Mouse (Mus musculus): ENCODE measurements at regions not wholly inside any gene's neighbourhood (a gene's known extent, or its start where the extent isn't known, plus 50 kb on each side); places are given as distances from the start of the nearest gene placed in this dataset.

DNA sequence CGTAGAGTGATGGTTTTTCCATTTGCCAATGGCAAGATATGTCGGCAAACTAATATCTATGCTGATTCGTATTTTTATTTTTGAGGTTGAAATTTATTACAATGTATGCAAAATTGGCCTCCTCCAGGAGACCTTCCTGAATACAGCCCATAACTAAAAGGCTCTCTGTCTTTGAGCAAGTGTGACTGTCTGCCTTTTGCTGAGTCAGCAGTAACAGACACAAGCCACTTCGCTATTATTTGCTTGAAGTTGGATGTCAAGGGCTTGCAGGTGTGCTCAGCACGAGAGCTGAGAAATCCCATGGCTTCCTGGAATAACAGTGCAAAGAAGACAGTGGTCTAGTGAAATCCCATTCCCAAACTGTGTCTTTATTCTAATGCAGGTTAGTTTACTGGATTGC lies 56.9 kb downstream of the Dmrt2 start:
- no peaks in the 10 kb centered on the region for H3K9me3 ChIP-seq (ENCODE audit: control insufficient read depth, low read length)
- H3K4me2 ChIP-seq (replicated peaks; ENCODE audit: low read depth, low read length): no peak overlapping the region
- no peak overlapping the region for H3K9ac ChIP-seq (ENCODE audit: low read depth, low read length)
- H3K4me1 ChIP-seq (replicated peaks; ENCODE audit: control insufficient read depth, insufficient read depth, low read length): no peaks in the 10 kb centered on the region
- 88% methylated on average over 5 of the region's 5 CpGs for WGBS
- H3K36me3 ChIP-seq (ENCODE audit: control insufficient read depth, insufficient read depth, low read length): no peaks in the 10 kb centered on the region
- no peak for DNase-seq (ENCODE audit: low spot score)
- ATAC-seq (ENCODE audit: low FRiP score): no peak
- no peak overlapping the region for H3K27ac ChIP-seq (ENCODE audit: low read depth, low read length)
- H3K4me3 ChIP-seq (ENCODE audit: low read depth, low read length): no peak overlapping the region
- no peaks in the 10 kb centered on the region for H3K27me3 ChIP-seq (ENCODE audit: control insufficient read depth, insufficient read depth, low read length)

DNA sequence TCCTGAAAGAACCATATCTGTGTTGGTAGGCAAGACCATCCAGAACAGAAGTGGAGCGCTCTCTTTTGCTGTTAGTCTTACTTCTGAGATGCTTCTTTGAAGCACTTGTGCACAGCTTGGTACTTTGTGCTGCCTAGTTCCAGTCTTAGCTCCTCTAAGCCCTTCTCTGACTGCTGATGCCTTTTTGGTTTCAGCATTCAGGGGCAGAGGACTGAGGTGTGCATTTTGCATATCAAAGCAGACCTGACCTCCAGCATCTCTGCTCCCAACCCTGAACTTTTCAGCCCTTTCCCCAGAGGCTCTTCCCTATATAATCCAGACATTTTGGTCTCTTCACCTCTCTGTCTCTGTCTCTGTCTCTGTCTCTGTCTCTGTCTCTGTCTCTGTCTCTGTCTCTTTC lies 57.4 kb downstream of the Dmrt2 start:
- H3K4me3 ChIP-seq (ENCODE audit: low read depth, low read length): no peak overlapping the region
- WGBS: 90% methylated on average over 1 of the region's 1 CpGs
- no peak overlapping the region for H3K4me2 ChIP-seq (replicated peaks; ENCODE audit: low read depth, low read length)
- H3K27me3 ChIP-seq (ENCODE audit: control insufficient read depth, insufficient read depth, low read length): no peaks in the 10 kb centered on the region
- no peak for ATAC-seq (ENCODE audit: low FRiP score)
- no peaks in the 10 kb centered on the region for H3K36me3 ChIP-seq (ENCODE audit: control insufficient read depth, insufficient read depth, low read length)
- no peak for DNase-seq (ENCODE audit: low spot score)
- H3K9me3 ChIP-seq (ENCODE audit: control insufficient read depth, low read length): no peaks in the 10 kb centered on the region
- no peak overlapping the region for H3K27ac ChIP-seq (ENCODE audit: low read depth, low read length)
- no peak overlapping the region for H3K9ac ChIP-seq (ENCODE audit: low read depth, low read length)
- no peaks in the 10 kb centered on the region for H3K4me1 ChIP-seq (replicated peaks; ENCODE audit: control insufficient read depth, insufficient read depth, low read length)

DNA sequence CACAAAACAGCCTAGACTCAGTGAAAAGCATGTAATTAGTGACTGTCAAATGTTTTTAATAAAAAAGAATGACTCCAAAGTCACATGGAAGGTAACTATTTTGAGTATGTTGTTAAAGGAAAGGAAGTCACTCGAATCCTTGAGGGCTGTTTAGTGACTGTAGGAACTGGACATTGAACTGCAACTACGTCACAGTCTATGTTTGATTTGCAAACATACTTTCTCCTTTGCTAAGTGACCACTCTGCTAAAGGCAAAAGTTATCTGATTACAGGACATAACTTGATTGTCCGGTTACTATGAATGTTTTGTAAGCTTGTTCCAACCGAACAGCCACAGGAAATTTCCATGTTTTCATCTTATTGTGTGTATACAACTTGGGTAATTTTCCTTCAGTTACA lies 106.2 kb downstream of the Dmrt2 start:
- no peak overlapping the region for H3K9ac ChIP-seq (ENCODE audit: low read depth, low read length)
- WGBS: 91% methylated on average over 4 of the region's 4 CpGs
- no peak overlapping the region for H3K4me3 ChIP-seq (ENCODE audit: low read depth, low read length)
- H3K9me3 ChIP-seq (ENCODE audit: control insufficient read depth, low read length): no peaks in the 10 kb centered on the region; the same call in 1 of the 2 replicates
- no peaks in the 10 kb centered on the region for H3K36me3 ChIP-seq (ENCODE audit: control insufficient read depth, insufficient read depth, low read length)
- DNase-seq (ENCODE audit: low spot score) (no peak), ATAC-seq (ENCODE audit: low FRiP score) (no peak)
- H3K4me1 ChIP-seq (replicated peaks; ENCODE audit: control insufficient read depth, insufficient read depth, low read length): no peaks in the 10 kb centered on the region
- no peak overlapping the region for H3K27ac ChIP-seq (ENCODE audit: low read depth, low read length)
- H3K27me3 ChIP-seq (ENCODE audit: control insufficient read depth, insufficient read depth, low read length): no peaks in the 10 kb centered on the region
- H3K4me2 ChIP-seq (replicated peaks; ENCODE audit: low read depth, low read length): no peak overlapping the region

DNA sequence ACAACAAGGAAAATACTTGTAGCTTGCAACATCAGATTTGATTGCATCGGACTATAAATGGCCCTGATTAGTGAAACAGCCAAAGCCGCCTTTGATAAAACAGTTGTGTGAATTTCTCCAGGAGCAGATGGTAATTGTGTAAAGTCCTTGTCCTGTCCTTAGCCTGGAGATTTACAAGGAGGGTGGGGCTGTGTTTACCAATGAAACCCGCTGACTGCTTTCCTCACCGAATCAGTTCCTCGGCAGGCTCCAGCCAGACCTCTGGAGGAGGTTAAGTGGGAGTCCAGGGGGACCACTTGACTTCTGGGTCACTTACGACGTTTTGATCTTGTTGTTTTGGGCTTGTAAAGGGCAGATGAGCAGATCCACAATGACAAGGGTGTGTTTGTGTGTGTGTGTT lies 107.1 kb downstream of the Dmrt2 start:
- Histone ChIP-seq H3K9me3 (ENCODE audit: control insufficient read depth, low read length) (no peaks in the 10 kb centered on the region; the same call in 1 of the 2 replicates), H3K27me3 (ENCODE audit: control insufficient read depth, insufficient read depth, low read length) (no peaks in the 10 kb centered on the region), H3K9ac (ENCODE audit: low read depth, low read length) (no peak overlapping the region), H3K36me3 (ENCODE audit: control insufficient read depth, insufficient read depth, low read length) (no peaks in the 10 kb centered on the region), H3K4me3 (ENCODE audit: low read depth, low read length) (no peak overlapping the region), H3K27ac (ENCODE audit: low read depth, low read length) (no peak overlapping the region), H3K4me1 (replicated peaks; ENCODE audit: control insufficient read depth, insufficient read depth, low read length) (no peaks in the 10 kb centered on the region), H3K4me2 (replicated peaks; ENCODE audit: low read depth, low read length) (no peak overlapping the region)
- ATAC-seq (ENCODE audit: low FRiP score) (no peak), DNase-seq (ENCODE audit: low spot score) (no peak)
- WGBS: 55% methylated on average over 7 of the region's 7 CpGs

DNA sequence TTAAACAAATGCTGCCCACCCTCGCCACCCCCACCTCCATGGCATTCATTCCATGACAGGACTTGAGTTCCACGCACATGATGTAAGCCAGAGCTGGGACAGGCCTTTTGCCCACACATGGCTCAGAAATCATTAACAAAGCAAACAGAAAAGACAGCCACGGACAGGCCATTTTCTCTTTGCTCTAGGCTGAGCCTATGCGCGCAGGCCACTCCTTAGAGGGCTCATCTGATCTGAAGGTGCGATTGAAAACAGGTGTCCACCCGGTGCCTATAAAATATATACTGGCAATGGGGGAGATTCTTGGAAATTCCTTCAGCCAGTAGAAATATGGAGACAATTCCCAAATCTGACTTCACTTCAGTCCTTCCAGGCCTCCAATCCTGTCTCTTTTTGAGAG lies 109.1 kb downstream of the Dmrt2 start:
- ATAC-seq (ENCODE audit: low FRiP score): no peak
- no peak for DNase-seq (ENCODE audit: low spot score)
- Histone ChIP-seq H3K27ac (ENCODE audit: low read depth, low read length) (no peak overlapping the region), H3K9ac (ENCODE audit: low read depth, low read length) (no peak overlapping the region), H3K36me3 (ENCODE audit: control insufficient read depth, insufficient read depth, low read length) (no peaks in the 10 kb centered on the region), H3K27me3 (ENCODE audit: control insufficient read depth, insufficient read depth, low read length) (no peaks in the 10 kb centered on the region), H3K9me3 (ENCODE audit: control insufficient read depth, low read length) (no peaks in the 10 kb centered on the region), H3K4me2 (replicated peaks; ENCODE audit: low read depth, low read length) (no peak overlapping the region), H3K4me1 (replicated peaks; ENCODE audit: control insufficient read depth, insufficient read depth, low read length) (no peaks in the 10 kb centered on the region), H3K4me3 (ENCODE audit: low read depth, low read length) (no peak overlapping the region)
- 85% methylated on average over 7 of the region's 7 CpGs for WGBS

DNA sequence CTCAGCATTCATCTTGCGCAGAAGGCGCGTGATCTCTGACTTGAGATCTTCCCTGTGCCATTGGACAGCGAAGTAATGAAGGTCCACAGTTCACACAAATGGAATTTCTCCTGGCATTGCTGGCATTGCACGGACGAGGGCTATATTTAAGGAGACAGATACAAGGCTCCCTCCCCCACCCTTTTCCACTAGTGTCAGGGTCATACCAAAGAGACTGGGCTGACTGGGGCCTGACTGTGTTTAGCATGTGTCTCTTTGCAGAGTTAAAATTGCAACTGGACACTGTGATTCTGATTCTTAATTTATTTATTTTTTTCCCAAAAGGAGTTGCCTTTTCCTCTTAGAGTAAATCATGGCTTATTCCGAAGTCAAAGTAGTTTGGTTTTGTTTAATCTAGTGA lies 130.5 kb downstream of the Dmrt2 start:
- WGBS: 87% methylated on average over 7 of the region's 7 CpGs
- Histone ChIP-seq H3K4me1 (replicated peaks; ENCODE audit: control insufficient read depth, insufficient read depth, low read length) (no peaks in the 10 kb centered on the region), H3K27me3 (ENCODE audit: control insufficient read depth, insufficient read depth, low read length) (no peaks in the 10 kb centered on the region), H3K4me2 (replicated peaks; ENCODE audit: low read depth, low read length) (no peak overlapping the region), H3K4me3 (ENCODE audit: low read depth, low read length) (no peak overlapping the region), H3K36me3 (ENCODE audit: control insufficient read depth, insufficient read depth, low read length) (no peaks in the 10 kb centered on the region), H3K9me3 (ENCODE audit: control insufficient read depth, low read length) (no peaks in the 10 kb centered on the region), H3K27ac (ENCODE audit: low read depth, low read length) (no peak overlapping the region), H3K9ac (ENCODE audit: low read depth, low read length) (no peak overlapping the region)
- ATAC-seq (ENCODE audit: low FRiP score) (no peak), DNase-seq (ENCODE audit: low spot score) (no peak)

DNA sequence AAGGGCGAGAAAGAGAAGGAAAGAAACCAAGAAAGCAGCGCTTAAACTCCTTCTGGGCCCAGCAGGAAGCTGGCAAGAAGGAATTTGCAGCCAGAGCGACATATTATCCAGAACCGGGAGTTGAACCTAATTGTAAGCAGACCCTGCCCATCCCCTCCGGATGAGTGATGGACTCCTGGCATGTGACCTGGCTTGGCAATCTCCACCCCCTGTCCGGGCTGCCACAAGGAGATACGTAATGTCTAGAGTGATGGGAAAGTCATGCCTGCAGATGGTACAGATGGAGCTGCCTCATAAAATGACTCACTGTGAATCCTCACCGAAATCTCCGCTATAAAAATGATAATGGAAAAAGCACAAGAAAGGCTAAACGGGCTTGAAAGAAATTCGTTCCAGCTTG lies 133.1 kb downstream of the Dmrt2 start:
- no peak overlapping the region for H3K9ac ChIP-seq (ENCODE audit: low read depth, low read length)
- WGBS: 62% methylated on average over 11 of the region's 11 CpGs
- H3K27me3 ChIP-seq (ENCODE audit: control insufficient read depth, insufficient read depth, low read length): no peaks in the 10 kb centered on the region
- H3K4me1 ChIP-seq (replicated peaks; ENCODE audit: control insufficient read depth, insufficient read depth, low read length): no peaks in the 10 kb centered on the region
- H3K27ac ChIP-seq (ENCODE audit: low read depth, low read length): no peak overlapping the region
- no peak overlapping the region for H3K4me3 ChIP-seq (ENCODE audit: low read depth, low read length)
- no peaks in the 10 kb centered on the region for H3K36me3 ChIP-seq (ENCODE audit: control insufficient read depth, insufficient read depth, low read length)
- peak; percentile 3 for DNase-seq (ENCODE audit: low spot score)
- H3K9me3 ChIP-seq (ENCODE audit: control insufficient read depth, low read length): no peaks in the 10 kb centered on the region
- H3K4me2 ChIP-seq (replicated peaks; ENCODE audit: low read depth, low read length): no peak overlapping the region
- no peak for ATAC-seq (ENCODE audit: low FRiP score)

DNA sequence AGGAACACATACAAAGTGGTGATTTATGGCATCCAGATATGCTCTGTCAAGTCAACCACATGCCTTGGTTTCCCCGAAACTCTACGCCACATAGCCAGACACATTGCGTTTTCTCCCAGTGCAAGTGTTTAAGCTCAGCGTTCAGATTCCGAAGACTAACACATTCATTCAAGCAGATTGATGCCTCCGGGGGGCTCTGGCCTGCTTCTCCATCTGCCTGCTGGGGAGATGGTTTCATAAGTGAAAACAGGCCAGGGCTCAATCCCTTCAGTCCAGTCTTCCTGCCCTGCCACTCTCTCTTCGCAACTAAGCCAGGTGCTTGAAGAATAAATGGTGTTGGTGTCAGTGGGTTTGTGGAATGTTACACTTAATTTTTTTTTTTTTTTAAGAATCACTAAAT lies 141.4 kb downstream of the Dmrt2 start:
- Histone ChIP-seq H3K4me3 (ENCODE audit: low read depth, low read length) (no peak overlapping the region), H3K27ac (ENCODE audit: low read depth, low read length) (no peak overlapping the region), H3K4me2 (replicated peaks; ENCODE audit: low read depth, low read length) (no peak overlapping the region), H3K36me3 (ENCODE audit: control insufficient read depth, insufficient read depth, low read length) (no peaks in the 10 kb centered on the region), H3K27me3 (ENCODE audit: control insufficient read depth, insufficient read depth, low read length) (no peaks in the 10 kb centered on the region), H3K9me3 (ENCODE audit: control insufficient read depth, low read length) (no peaks in the 10 kb centered on the region), H3K4me1 (replicated peaks; ENCODE audit: control insufficient read depth, insufficient read depth, low read length) (no peaks in the 10 kb centered on the region), H3K9ac (ENCODE audit: low read depth, low read length) (no peak overlapping the region)
- DNase-seq (ENCODE audit: low spot score) (no peak), ATAC-seq (ENCODE audit: low FRiP score) (no peak)
- 76% methylated on average over 7 of the region's 7 CpGs for WGBS

DNA sequence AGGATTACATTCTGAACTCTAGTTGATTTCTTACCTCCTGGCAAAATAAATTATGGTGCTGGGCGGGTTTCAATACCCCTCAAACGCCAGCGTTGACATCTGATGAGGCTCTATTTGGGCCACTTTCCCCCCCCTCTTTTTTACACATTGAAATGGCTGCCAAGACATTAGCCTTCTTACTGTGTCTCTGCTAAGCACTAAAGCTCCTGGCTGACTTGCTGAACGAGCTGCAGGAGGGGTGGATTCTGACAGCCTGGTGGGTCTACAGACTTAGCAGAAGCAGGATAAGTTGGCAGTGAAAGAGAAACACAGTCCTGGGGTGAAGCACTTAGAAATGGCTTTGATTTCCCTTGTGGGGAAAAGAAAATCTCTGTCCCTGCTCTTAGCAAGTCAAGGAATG lies 172.9 kb downstream of the Dmrt2 start:
- H3K4me2 ChIP-seq (replicated peaks; ENCODE audit: low read depth, low read length): no peak overlapping the region
- no peak overlapping the region for H3K9ac ChIP-seq (ENCODE audit: low read depth, low read length)
- H3K27ac ChIP-seq (ENCODE audit: low read depth, low read length): no peak overlapping the region
- no peak for DNase-seq (ENCODE audit: low spot score)
- H3K27me3 ChIP-seq (ENCODE audit: control insufficient read depth, insufficient read depth, low read length): no peaks in the 10 kb centered on the region
- no peak for ATAC-seq (ENCODE audit: low FRiP score)
- no peak overlapping the region for H3K4me3 ChIP-seq (ENCODE audit: low read depth, low read length)
- no peaks in the 10 kb centered on the region for H3K9me3 ChIP-seq (ENCODE audit: control insufficient read depth, low read length)
- 72% methylated on average over 4 of the region's 4 CpGs for WGBS
- no peaks in the 10 kb centered on the region for H3K4me1 ChIP-seq (replicated peaks; ENCODE audit: control insufficient read depth, insufficient read depth, low read length)
- H3K36me3 ChIP-seq (ENCODE audit: control insufficient read depth, insufficient read depth, low read length): no peaks in the 10 kb centered on the region
